Mouse (Mus musculus) layer of hippocampus, adult 9-11 months (tissue): ENCODE measurements around the gene Neurl2.
"Not testable (repeated sequence)": the region's sequence is repeated elsewhere in the genome, so short reads cannot be mapped to it uniquely, and the experiment has no call there.

Experiments used
- DNase-seq: peaks from one replicate; pipeline ENCODE4 v3.0.0; 2022

The Neurl2 gene

GRCm38 (mm10) chr2:164833314-164833959 lies at the start of gene Neurl2:
Gene Neurl2 (minus strand): TSS chr2:164833456.
- peak; percentile 96 for DNase-seq

- DNase-seq, result no peak
Measured at GRCm38 (mm10) chr2:164882619-164883018, 49.4 kb upstream of the Neurl2 start.

- peak; percentile 96 for DNase-seq
Measured at GRCm38 (mm10) chr2:164879568-164880277, 46.5 kb upstream of the Neurl2 start.

GRCm38 (mm10) chr2:164879228-164879567 lies 45.9 kb upstream of the Neurl2 start, which contains the start of gene Pcif1:
Gene Pcif1 (plus strand): TSS chr2:164879304.
- peak; percentile 89 for DNase-seq

GRCm38 (mm10) chr2:164878509-164879227 lies 45.4 kb upstream of the Neurl2 start:
- DNase-seq, result peak; percentile 56

GRCm38 (mm10) chr2:164877376-164878215 lies 44.3 kb upstream of the Neurl2 start:
- not testable (repeated sequence) for DNase-seq

- DNase-seq, result not testable (repeated sequence)
Measured at GRCm38 (mm10) chr2:164875648-164876047, 42.4 kb upstream of the Neurl2 start.

GRCm38 (mm10) chr2:164874239-164874769 lies 41.0 kb upstream of the Neurl2 start:
- DNase-seq, result no peak

GRCm38 (mm10) chr2:164873621-164874020 lies 40.4 kb upstream of the Neurl2 start:
- no peak for DNase-seq

GRCm38 (mm10) chr2:164871602-164872303 lies 38.5 kb upstream of the Neurl2 start:
- no peak for DNase-seq

- DNase-seq, result no peak
Measured at GRCm38 (mm10) chr2:164868491-164868890, 35.2 kb upstream of the Neurl2 start.

- DNase-seq, result no peak
Measured at GRCm38 (mm10) chr2:164867566-164867965, 34.3 kb upstream of the Neurl2 start.

GRCm38 (mm10) chr2:164866741-164867551 lies 33.7 kb upstream of the Neurl2 start:
- no peak for DNase-seq

- DNase-seq, result no peak
Measured at GRCm38 (mm10) chr2:164864593-164864992, 31.3 kb upstream of the Neurl2 start.

GRCm38 (mm10) chr2:164863411-164863810 lies 30.2 kb upstream of the Neurl2 start:
- not testable (repeated sequence) for DNase-seq

- DNase-seq, result no peak
Measured at GRCm38 (mm10) chr2:164862179-164862861, 29.1 kb upstream of the Neurl2 start.

GRCm38 (mm10) chr2:164861094-164861493 lies 27.8 kb upstream of the Neurl2 start:
- no peak for DNase-seq

GRCm38 (mm10) chr2:164859640-164860432 lies 26.6 kb upstream of the Neurl2 start:
- no peak for DNase-seq

- DNase-seq, result no peak
Measured at GRCm38 (mm10) chr2:164859155-164859554, 25.9 kb upstream of the Neurl2 start.
